Mouse (Mus musculus) ovary, adult 18-20 months (tissue): ENCODE measurements around the gene Lrrc27.

Experiments
- DNase-seq: peaks from one replicate; pipeline ENCODE4 v3.0.0; 2022; ENCODE audit warnings: low spot score, mixed read lengths

The Lrrc27 gene

DNA sequence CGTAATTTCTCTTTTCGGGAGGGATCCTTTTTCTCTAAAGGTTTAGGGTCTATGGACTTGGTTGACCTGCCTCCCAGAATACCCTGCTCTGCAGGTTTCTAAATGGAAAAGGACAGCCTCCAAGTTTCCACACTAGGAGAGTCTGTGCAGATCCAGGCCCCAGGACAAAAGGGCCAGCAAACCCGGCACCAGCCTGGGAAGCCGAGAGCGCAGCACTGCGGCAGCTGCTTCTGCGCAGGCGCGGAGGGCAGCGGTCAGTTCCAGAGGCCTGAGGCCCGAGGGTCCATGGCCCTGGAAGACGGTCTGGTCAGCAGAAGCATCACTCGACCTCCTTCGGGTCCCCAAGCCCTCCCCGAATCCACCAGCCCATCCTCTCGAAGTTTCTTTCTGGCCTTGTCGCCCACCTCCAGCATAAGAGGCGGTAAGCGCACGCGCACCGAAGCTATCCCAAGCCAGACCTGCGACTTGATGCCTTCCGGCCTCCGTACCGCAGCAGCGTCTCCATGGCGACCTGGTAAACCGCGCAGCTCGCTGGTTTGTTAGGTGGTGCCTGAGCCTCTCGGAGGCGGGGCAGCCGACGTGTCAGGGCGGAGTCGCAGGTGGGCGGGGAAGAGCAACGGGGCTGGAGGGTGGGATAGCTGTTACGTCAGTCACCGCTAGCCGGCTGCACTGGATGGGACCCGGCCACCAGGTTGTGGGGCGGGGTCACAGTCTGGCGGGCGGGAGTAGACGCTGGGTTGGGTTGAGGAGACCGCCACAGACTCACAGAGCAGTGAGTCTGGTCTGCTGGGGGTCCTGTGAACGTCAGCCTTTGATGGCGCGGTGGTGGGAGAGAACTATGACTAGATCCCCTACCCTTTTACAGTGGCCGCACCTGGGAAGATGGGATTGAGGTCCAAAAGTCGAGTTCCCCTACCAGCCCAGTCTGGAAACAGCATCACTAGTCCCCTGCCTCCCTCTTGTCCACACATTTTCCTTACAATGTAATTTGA lies at the start of gene Lrrc27, which contains the start of gene Stk32c:
Gene Lrrc27 (plus strand): TSS at position 235 of the 992 bp plus-strand sequence.
Gene Stk32c (minus strand): TSS at position 554 of the 992 bp plus-strand sequence.
- DNase-seq: peak; percentile 98

DNA sequence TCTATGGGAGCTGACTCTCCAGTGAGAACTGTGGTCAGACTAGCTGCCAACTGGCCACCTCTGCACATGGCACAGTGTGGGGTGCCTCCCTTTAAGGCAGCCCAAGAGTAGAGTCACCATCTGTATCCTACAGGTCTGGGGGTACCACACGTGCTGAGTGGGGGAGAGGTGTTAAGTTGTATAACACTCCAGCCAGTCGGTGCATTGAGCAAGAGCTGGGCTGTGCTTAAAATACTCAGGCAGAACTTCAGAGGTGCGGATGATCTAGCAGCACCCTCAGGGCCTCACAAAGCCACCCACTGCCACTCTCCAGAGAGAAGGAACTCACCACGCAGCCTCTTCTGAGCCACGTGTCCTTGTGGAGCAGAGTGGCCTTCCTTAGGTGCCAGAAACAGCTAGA lies 48.4 kb upstream of the Lrrc27 start:
- DNase-seq: no peak

- no peak for DNase-seq
Observed at GRCm38 (mm10) chr7:139169143-139169542, 43.6 kb upstream of the Lrrc27 start.

- DNase-seq: no peak
Observed at GRCm38 (mm10) chr7:139179299-139179698, 33.5 kb upstream of the Lrrc27 start.

- DNase-seq: no peak
Observed at GRCm38 (mm10) chr7:139180058-139180457, 32.7 kb upstream of the Lrrc27 start.

DNA sequence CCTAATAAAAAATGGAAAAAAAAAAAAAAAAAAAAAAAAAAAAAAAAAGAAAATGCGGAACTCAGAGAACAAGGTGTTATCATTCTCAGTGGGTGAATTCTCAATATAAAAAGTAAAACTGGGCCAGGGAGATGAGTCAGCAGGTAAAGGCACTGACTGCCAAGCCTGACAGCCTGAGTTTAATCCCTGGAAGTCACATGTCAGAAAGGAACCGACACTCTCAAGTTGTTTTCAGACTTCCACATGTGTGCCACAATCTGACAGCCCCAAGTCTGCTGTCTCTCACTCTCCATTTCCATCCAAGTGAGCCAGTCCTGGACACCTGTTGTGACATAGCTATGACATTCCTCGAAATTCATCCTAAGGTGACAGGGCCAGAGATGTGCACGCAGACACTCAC lies 28.4 kb upstream of the Lrrc27 start:
- DNase-seq: no peak

GRCm38 (mm10) chr7:139184846-139185245 lies 27.9 kb upstream of the Lrrc27 start:
- no peak for DNase-seq

DNA sequence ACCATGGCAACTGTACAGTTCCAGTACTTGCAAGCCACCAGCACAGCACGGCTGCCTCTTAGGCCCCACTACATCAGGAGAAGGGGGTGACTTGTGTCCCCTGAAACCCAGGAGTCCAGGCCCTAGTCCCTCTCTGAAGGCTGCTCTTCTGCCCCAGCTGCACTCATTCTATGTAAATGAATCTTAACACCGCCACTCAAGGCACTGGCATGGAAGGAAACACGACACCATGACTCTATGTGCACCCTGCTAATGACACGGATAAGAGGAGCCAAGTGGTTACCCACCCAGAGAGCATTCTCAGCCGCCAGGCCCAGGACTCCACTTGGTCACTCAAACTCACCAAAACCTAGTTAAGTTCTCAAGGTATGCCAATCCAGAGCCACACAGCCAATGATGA lies 26.8 kb upstream of the Lrrc27 start:
- DNase-seq: no peak

GRCm38 (mm10) chr7:139186436-139186835 lies 26.4 kb upstream of the Lrrc27 start:
- no peak for DNase-seq

- no peak for DNase-seq
Observed at GRCm38 (mm10) chr7:139187277-139187676, 25.5 kb upstream of the Lrrc27 start.

DNA sequence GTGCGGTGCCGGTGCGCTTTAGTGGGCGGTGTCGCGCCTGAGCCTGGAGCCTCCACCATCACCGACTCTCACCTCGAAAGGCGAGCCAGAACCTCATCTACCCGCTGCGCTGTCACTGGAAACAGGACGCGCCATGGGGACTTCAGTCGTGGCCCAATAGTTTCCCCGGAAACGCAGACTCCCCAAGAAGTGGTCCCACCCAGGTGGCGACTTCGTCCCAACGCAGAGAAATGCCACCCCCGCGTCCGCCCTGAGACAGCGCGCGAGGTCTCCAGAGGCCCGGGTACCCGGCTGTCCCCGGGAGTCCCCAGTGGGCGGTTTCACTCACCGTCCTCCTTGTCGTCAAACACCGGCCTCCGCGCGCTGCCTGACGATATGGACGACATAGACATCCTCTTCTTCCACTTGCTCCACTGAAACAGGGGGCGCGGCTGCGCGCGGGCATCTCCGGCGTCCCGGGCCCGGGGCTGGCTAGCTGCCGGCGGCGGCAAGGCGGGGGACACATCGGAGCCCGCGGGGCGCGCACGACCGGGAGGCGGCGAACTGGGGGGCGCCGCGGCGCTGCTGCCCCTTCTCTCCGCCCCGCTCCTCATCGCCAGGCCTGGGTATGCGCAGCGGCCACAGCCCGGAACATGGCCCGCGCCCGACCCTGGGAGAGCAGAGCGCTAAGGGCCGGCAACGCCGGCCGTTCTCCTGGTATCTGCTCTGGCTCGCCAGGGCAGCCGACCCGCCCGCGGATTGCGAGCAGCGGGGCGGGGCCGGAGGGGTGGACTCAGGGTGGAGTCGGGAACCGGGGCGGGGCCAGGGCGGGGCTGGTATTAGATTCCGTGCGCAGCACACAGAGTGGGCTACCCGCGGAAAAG lies 24.8 kb upstream of the Lrrc27 start:
- peak; percentile 71 for DNase-seq

DNA sequence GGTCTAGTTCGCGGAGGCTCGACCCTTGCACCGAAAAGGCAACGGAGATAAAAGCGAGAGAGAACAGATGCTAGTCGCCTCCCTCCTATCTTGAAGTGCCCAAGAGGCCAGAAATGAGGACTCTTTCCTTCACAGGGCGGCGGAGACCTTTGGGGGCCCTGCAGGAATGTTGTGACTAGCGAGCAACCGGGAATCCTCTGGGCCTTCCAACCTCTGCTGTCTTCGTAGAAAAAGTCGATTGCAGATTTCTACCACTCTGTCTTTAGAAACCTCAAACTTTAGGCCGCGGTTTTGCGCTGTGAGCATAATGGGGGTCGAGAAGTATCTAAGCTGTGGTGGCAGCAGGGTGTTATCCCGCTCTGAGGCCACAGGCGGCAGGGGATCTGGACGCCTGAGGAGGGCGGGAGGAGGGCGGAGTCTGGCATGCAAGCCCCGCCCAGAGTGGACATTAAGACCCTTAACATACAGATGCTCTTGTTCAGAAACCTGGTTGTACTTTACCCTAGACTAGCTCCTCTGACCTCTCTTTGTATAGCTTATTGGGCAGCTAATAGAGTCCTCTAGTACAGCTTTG lies 24.1 kb upstream of the Lrrc27 start:
- no peak for DNase-seq

- no peak for DNase-seq
Observed at GRCm38 (mm10) chr7:139190616-139191015, 22.2 kb upstream of the Lrrc27 start.

DNA sequence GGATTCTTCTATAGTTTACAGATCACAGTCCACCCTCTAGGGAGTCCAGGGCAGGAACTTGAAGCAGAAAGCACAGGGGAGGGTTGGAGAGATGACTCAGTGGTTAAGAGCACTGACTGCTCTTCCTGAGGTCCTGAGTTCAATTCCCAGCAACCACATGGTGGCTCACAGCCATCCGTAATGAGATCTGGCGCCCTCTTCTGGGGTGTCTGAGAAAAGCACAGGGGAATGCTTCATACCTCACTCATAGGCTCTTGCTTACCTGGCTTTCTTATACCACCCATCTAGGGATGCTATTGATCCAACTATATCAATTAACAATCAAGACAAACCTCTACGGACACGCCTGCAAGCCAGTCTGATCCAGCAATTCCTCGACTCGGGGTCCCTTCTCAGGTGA lies 21.2 kb upstream of the Lrrc27 start:
- DNase-seq: no peak

DNA sequence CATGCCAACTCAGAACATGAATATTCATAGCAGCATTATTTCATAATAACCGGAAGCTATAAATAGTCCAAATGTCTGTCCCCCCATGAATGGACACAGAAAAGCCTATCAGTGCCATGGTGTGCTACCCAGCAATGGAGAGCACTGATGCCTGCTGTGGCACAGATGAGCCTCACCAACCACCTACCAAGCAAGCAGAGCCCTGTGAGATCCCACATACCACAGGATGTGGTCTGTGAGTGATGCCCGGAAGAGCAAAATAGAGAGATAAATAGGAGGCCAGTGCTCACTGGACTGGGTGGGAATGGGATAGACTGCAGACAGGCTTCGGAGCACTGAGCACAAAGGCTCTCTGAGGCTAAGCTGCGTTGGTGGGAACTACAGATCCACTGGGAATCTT lies 15.8 kb upstream of the Lrrc27 start:
- DNase-seq: no peak

DNA sequence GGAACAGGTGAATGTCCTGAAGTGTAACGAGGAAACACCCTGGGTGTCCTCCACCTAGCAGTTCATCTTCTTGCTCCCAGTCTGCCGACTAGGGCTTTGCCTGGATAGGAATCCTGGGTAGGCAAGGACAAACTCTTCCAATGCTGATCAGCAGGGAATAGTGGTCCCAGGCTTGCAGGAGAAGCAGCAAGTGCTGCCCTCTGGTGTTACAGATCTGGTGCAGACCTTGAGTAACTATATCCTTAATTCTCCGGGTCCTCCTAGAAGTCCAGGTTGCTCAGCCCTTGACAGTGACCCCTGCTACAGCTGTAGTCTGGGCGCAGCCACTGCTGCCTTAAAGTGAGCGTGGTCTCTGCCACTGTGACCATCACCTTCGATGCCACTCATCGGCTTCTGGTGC lies 12.7 kb upstream of the Lrrc27 start:
- DNase-seq: no peak

GRCm38 (mm10) chr7:139201209-139201608 lies 11.6 kb upstream of the Lrrc27 start:
- DNase-seq: no peak

DNA sequence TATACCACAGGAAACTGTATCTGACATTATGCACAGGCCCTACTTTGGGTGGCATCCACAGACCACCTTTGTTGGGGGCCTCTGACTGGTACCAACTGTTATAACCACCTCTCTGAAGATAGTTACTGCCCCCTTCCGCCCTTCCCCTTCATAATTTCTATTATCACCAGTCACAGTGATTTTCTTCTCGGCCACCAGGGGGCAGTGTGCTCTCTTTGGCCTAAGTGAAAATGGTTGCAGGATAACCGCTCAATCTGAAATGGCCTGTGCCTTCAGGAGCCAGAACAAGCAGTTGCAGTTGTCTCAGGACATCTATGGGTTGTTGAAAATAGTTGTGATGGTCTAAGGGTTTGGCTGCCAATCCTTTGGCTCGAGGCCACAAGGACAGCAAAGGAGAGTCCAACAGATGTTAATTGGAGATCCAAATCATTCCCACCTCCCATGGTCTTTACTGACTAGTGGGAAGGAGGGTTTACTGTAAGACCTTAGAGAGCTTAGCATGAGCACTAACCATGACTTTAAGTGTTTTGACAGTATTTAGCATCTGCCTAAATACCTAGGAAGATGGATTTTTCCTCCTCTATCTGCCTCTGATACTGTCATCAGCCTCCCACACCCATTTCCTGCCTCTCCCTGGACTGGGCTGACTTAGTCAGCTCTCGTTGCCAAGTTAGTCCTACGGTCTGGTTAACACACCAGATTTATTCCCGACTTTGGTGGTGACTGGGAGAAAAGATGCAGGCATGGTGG lies 4.6 kb upstream of the Lrrc27 start:
- DNase-seq: no peak

- DNase-seq: no peak
Observed at GRCm38 (mm10) chr7:139208773-139209095, 4.1 kb upstream of the Lrrc27 start.

DNA sequence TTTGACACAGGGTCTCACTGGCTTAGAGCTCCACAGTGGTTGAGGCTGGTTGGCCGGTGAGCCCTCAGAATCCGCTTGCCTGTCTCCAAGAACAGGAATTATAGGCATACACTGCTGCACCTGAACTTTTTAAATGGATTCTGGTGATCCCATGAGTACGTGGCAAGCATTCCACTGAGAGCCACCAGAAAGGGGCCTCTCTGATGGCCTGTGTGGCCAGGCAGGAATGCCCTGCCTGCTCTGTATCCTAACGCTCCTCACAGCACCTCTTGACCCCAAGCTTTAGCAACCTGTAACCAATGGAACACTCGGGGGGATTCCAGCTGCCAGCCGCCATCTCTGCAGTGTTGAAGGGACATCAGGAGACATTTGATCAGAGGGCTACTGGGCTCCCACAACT lies 1.0 kb upstream of the Lrrc27 start:
- DNase-seq: no peak

DNA sequence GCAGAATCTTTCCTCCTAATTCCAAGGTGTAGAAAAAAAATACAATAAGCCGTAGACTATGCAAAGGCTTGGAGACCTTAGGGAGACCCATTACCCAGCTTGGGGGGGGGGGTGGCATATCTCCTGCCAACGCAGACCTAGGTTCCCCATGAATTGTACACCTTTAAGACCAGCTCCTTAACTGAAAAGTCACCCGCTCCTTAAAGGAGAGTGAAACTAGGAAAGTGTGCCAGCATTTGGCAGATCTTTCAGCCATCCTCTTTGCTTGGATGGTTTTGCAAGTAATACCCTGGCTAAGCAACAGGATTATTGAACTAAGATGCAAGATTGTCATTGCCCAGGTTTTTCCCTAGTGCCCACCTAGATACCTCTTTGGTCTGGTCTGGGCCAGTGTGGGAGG lies 963 bp downstream of the Lrrc27 start:
- DNase-seq: no peak

- DNase-seq: no peak
Observed at GRCm38 (mm10) chr7:139214160-139214559, 1.4 kb downstream of the Lrrc27 start.
